Mouse (Mus musculus): ENCODE measurements around the gene Ksr2. TPM values are rescaled to one million over a fixed set of nuclear protein-coding genes. Genes with fewer than 3 reads are reported as not detected.

The Ksr2 gene
- polyA plus RNA-seq, 1 experiment from 2014 or later: 0.07 TPM

- H3K9ac ChIP-seq: no peak overlapping the region
- ATAC-seq (ENCODE audit: extremely low read depth, insufficient number of reproducible peaks, low FRiP score, low TSS enrichment): no peak
- H3K4me3 ChIP-seq: no peak overlapping the region
- no peaks in the 10 kb centered on the region for H3K36me3 ChIP-seq
- no peak overlapping the region for H3K27ac ChIP-seq (replicated peaks)
- H3K27me3 ChIP-seq (replicated peaks): no peaks in the 10 kb centered on the region
- H3K9me3 ChIP-seq: no peaks in the 10 kb centered on the region
- no peak overlapping the region for H3K4me2 ChIP-seq
- 75% methylated on average over 14 of the region's 14 CpGs for WGBS
- H3K4me1 ChIP-seq: no peaks in the 10 kb centered on the region
Measured at GRCm38 (mm10) chr5:117572428-117572827, 158.6 kb downstream of the Ksr2 start.

DNA sequence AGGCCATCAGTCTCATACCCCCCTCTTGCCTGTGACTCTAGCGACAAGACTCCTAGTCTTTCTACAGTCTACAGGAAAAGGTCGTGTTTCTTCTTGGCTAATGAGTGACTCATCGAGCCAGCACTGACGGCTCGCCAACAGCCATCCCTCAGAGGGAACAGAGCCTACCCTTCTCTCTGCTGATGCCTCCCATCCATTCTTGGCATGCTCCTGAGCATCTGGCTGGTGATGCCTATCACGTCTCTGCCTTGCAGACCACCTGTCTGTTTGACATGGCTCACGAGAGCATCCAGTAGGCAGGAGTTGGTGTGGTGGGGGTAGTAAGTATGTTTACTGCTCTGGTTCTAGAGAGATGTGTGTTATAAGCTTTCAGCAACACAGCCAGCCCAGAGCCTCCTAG, 161.1 kb downstream of the Ksr2 start:
- Histone ChIP-seq H3K36me3 (no peaks in the 10 kb centered on the region), H3K4me2 (no peak overlapping the region), H3K4me1 (no peaks in the 10 kb centered on the region), H3K27me3 (replicated peaks) (no peaks in the 10 kb centered on the region), H3K9ac (no peak overlapping the region), H3K27ac (replicated peaks) (no peak overlapping the region), H3K9me3 (no peaks in the 10 kb centered on the region), H3K4me3 (no peak overlapping the region)
- no peak for ATAC-seq (ENCODE audit: extremely low read depth, insufficient number of reproducible peaks, low FRiP score, low TSS enrichment)
- WGBS: 59% methylated on average over 7 of the region's 7 CpGs

- no peak overlapping the region for H3K4me2 ChIP-seq
- H3K9ac ChIP-seq: no peak overlapping the region
- H3K4me1 ChIP-seq: no peaks in the 10 kb centered on the region
- no peak overlapping the region for H3K4me3 ChIP-seq
- 67% methylated on average over 5 of the region's 5 CpGs for WGBS
- H3K27ac ChIP-seq (replicated peaks): no peak overlapping the region
- no peaks in the 10 kb centered on the region for H3K27me3 ChIP-seq (replicated peaks)
- no peak for ATAC-seq (ENCODE audit: extremely low read depth, insufficient number of reproducible peaks, low FRiP score, low TSS enrichment)
- no peaks in the 10 kb centered on the region for H3K36me3 ChIP-seq
- no peaks in the 10 kb centered on the region for H3K9me3 ChIP-seq
Measured at GRCm38 (mm10) chr5:117577598-117577997, 163.8 kb downstream of the Ksr2 start.

DNA sequence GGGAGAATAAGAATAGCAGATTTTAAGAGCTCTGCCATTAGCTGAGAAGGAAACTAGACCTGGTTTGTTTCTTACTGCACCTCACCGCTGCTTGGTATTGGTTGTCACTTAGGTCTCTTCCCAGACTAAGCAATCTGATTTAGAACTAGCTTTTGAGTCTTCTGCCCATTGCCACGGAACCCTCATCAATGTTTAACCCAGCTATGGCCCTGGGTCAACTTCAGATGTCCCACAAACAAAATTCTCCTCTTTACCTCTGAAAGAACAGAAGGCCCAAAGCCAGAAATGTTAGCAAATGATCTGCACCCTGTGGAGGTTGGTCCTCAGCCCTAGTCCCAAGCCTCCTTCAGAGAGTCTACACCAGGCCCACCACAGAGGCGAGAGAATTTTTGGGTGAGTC, 167.9 kb downstream of the Ksr2 start:
- H3K4me1 ChIP-seq: no peaks in the 10 kb centered on the region
- H3K27ac ChIP-seq (replicated peaks): no peak overlapping the region
- H3K4me3 ChIP-seq: no peak overlapping the region
- WGBS: 73% methylated on average over 3 of the region's 3 CpGs
- 0 out of 2 replicates have a peak, but pooled peaks cover 6% of the 10 kb centered on the region for H3K27me3 ChIP-seq (replicated peaks)
- no peaks in the 10 kb centered on the region for H3K9me3 ChIP-seq
- H3K4me2 ChIP-seq: no peak overlapping the region
- H3K36me3 ChIP-seq: no peaks in the 10 kb centered on the region
- no peak overlapping the region for H3K9ac ChIP-seq
- no peak for ATAC-seq (ENCODE audit: extremely low read depth, insufficient number of reproducible peaks, low FRiP score, low TSS enrichment)

DNA sequence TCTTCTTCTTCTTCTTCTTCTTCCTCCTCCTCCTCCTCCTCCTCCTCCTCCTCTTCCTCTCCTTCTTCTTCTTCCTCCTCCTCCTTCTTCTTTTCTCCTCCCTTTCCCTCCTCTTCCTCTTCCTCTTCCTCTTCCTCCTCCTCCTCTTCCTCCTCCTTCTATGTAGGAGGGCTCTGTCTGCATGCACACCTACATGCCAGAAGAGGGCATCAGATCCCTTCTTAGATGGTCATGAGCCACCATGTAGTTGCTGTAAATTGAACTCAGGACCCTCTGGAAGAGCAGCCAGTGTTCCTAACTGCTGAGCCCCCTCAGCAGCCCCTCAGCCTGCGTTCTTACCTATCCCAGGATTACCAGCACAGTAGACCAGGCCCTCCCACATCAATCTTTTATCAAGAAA, 170.6 kb downstream of the Ksr2 start:
- Histone ChIP-seq H3K27ac (replicated peaks) (no peak overlapping the region), H3K4me1 (no peaks in the 10 kb centered on the region), H3K4me3 (no peak overlapping the region), H3K9ac (no peak overlapping the region), H3K4me2 (no peak overlapping the region), H3K36me3 (no peaks in the 10 kb centered on the region), H3K9me3 (no peaks in the 10 kb centered on the region), H3K27me3 (replicated peaks) (0 out of 2 replicates have a peak, but pooled peaks cover 6% of the 10 kb centered on the region)
- ATAC-seq (ENCODE audit: extremely low read depth, insufficient number of reproducible peaks, low FRiP score, low TSS enrichment): no peak
- WGBS: 33% methylated on average over 1 of the region's 1 CpGs

GRCm38 (mm10) chr5:117589266-117589665, 175.5 kb downstream of the Ksr2 start:
- ATAC-seq (ENCODE audit: extremely low read depth, insufficient number of reproducible peaks, low FRiP score, low TSS enrichment): no peak
- no peak overlapping the region for H3K4me3 ChIP-seq
- H3K27me3 ChIP-seq (replicated peaks): peaks cover 17% of the 10 kb centered on the region; the same call in 1 of the 2 replicates
- H3K36me3 ChIP-seq: no peaks in the 10 kb centered on the region
- H3K9me3 ChIP-seq: no peaks in the 10 kb centered on the region
- no peaks in the 10 kb centered on the region for H3K4me1 ChIP-seq
- 43% methylated on average over 6 of the region's 6 CpGs for WGBS
- no peak overlapping the region for H3K4me2 ChIP-seq
- H3K27ac ChIP-seq (replicated peaks): no peak overlapping the region
- H3K9ac ChIP-seq: no peak overlapping the region

DNA sequence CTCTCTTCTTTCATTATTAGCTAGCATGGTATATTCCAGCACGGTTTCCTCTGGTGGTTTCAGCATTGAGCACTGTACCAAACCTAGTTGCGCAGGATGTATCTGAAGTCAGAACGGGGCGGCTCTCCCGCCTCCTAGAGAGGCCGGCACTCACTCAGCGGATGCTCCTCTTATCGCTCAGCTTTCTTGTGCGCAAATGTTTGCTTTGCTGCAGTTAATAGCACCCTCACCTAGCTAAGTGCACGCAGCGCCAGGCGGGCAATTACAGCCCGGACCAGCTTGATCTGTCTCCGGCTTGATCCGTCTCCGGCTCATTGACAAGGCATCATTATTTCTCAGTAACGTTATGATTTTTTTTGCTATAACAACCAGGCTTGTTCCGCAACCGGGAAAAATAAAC, 179.5 kb downstream of the Ksr2 start:
- H3K27ac ChIP-seq (replicated peaks): no peak overlapping the region
- peaks cover 17% of the 10 kb centered on the region; the same call in 1 of the 2 replicates for H3K27me3 ChIP-seq (replicated peaks)
- WGBS: 43% methylated on average over 19 of the region's 19 CpGs
- H3K4me2 ChIP-seq: no peak overlapping the region
- ATAC-seq (ENCODE audit: extremely low read depth, insufficient number of reproducible peaks, low FRiP score, low TSS enrichment): no peak
- no peak overlapping the region for H3K4me3 ChIP-seq
- no peaks in the 10 kb centered on the region for H3K9me3 ChIP-seq
- H3K4me1 ChIP-seq: no peaks in the 10 kb centered on the region
- no peak overlapping the region for H3K9ac ChIP-seq
- H3K36me3 ChIP-seq: no peaks in the 10 kb centered on the region

DNA sequence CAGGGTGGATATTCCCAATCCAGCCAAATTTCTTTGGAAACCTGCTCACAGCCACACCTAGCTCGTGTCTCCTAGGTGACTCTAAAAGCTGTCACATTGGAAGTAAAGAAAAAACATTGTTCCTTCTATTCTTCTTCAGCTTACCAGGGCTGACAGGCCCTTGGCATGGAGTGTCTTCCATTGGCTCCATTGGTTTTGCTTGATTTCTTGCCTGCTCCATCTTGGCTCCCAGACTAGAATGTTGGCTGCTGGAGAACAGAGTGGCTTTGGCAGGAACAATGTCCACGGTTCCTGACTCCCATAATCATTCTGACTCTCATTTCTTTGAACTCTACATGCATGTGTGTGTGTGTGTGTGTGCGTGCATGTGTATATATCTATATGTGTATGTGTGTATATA, 183.0 kb downstream of the Ksr2 start:
- no peaks in the 10 kb centered on the region for H3K9me3 ChIP-seq
- H3K4me1 ChIP-seq: no peaks in the 10 kb centered on the region
- H3K27ac ChIP-seq (replicated peaks): no peak overlapping the region
- H3K9ac ChIP-seq: no peak overlapping the region
- no peaks in the 10 kb centered on the region for H3K36me3 ChIP-seq
- no peak for ATAC-seq (ENCODE audit: extremely low read depth, insufficient number of reproducible peaks, low FRiP score, low TSS enrichment)
- H3K4me2 ChIP-seq: no peak overlapping the region
- no peak overlapping the region for H3K4me3 ChIP-seq
- 80% methylated on average over 3 of the region's 3 CpGs for WGBS
- H3K27me3 ChIP-seq (replicated peaks): peaks cover 17% of the 10 kb centered on the region; the same call in 1 of the 2 replicates

DNA sequence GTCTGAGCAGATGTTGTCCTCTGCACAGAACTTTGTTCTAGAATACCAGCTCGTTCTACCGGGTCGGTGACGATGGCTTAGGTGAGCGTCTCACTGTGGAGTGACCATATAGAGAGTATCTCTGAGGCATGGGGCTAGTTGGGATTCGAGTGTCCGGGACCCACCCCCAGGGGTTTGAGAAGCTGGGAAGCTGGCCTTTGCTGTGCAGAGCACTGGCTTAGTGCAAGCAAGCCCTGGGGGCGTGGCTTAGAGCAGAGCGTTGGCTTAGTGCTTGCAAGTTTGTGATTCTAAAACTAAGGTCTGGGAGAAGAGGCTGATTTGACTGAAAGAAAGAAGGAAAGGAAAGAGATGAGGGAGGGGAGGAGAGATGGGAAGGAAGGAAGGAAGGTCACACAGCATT, 188.2 kb downstream of the Ksr2 start:
- ATAC-seq (ENCODE audit: extremely low read depth, insufficient number of reproducible peaks, low FRiP score, low TSS enrichment): no peak
- no peak overlapping the region for H3K4me2 ChIP-seq
- 59% methylated on average over 9 of the region's 9 CpGs for WGBS
- H3K4me1 ChIP-seq: peaks cover 14% of the 10 kb centered on the region; the same call in 1 of the 2 replicates
- no peak overlapping the region for H3K27ac ChIP-seq (replicated peaks)
- H3K27me3 ChIP-seq (replicated peaks): peaks cover 6% of the 10 kb centered on the region; the same call in 1 of the 2 replicates
- H3K9me3 ChIP-seq: no peaks in the 10 kb centered on the region
- no peak overlapping the region for H3K4me3 ChIP-seq
- H3K9ac ChIP-seq: no peak overlapping the region
- H3K36me3 ChIP-seq: no peaks in the 10 kb centered on the region

DNA sequence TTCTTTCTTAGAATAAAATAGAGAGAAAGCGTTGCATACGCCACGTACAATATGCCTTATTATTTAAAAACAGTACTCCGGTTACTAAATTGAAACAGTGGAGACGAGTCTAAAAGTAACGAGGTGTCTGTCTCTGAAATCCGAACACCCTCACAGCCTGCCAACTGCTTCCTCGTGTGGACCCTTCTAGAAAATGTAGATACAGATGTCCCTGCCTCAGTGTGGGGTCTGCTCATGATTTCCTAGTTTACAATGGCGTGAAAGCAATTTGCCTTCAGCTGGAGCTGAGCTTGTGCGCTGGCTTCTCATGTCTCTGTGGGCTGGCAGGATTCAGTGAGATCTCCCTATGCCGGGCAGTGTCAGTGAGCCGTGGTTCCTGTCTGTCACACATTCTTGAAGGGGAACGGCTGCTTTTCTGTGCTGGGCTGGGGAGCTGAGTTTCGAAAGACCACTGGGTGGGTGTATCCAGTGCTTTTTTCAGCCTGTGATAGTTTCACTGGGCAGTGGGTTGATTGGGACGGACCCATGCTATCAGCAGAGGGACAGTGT, 194.0 kb downstream of the Ksr2 start:
- Histone ChIP-seq H3K9me3 (no peaks in the 10 kb centered on the region), H3K4me1 (0 out of 2 replicates have a peak, but pooled peaks cover 8% of the 10 kb centered on the region), H3K9ac (no peak overlapping the region), H3K36me3 (no peaks in the 10 kb centered on the region), H3K27me3 (replicated peaks) (peaks cover 6% of the 10 kb centered on the region; the same call in 1 of the 2 replicates), H3K4me2 (no peak overlapping the region), H3K27ac (replicated peaks) (no peak overlapping the region), H3K4me3 (no peak overlapping the region)
- 51% methylated on average over 15 of the region's 15 CpGs for WGBS
- ATAC-seq (ENCODE audit: extremely low read depth, insufficient number of reproducible peaks, low FRiP score, low TSS enrichment): no peak

- H3K27ac ChIP-seq (replicated peaks): no peak overlapping the region
- no peaks in the 10 kb centered on the region for H3K27me3 ChIP-seq (replicated peaks)
- WGBS: 38% methylated on average over 5 of the region's 5 CpGs
- ATAC-seq (ENCODE audit: extremely low read depth, insufficient number of reproducible peaks, low FRiP score, low TSS enrichment): no peak
- H3K4me1 ChIP-seq: no peaks in the 10 kb centered on the region
- no peak overlapping the region for H3K4me3 ChIP-seq
- H3K9me3 ChIP-seq: no peaks in the 10 kb centered on the region
- H3K9ac ChIP-seq: no peak overlapping the region
- no peak overlapping the region for H3K4me2 ChIP-seq
- H3K36me3 ChIP-seq: no peaks in the 10 kb centered on the region
Measured at GRCm38 (mm10) chr5:117614331-117615024, 200.7 kb downstream of the Ksr2 start.

DNA sequence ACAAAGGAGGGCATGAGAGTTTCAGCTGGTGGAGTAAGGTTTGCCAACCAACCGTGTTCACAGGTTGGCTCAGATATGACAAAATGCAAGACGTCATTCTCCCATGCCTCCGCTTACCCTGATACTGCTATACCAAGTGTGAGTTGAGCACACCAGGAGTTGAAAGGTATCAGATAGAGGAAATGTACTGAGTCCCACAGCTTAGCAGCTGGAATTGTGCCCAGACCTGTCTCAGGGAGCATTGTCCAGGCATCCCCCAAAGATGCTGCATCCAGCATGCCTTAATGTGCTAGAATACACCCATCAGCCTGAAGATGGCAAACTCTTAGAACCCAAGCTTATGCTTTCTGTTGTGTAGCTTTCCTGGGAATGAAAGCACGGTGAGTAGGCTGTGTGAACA, 206.5 kb downstream of the Ksr2 start:
- H3K27me3 ChIP-seq (replicated peaks): no peaks in the 10 kb centered on the region
- ATAC-seq (ENCODE audit: extremely low read depth, insufficient number of reproducible peaks, low FRiP score, low TSS enrichment): no peak
- H3K9me3 ChIP-seq: no peaks in the 10 kb centered on the region
- peaks cover 9% of the 10 kb centered on the region for H3K4me1 ChIP-seq
- no peak overlapping the region for H3K9ac ChIP-seq
- H3K36me3 ChIP-seq: no peaks in the 10 kb centered on the region
- no peak overlapping the region for H3K27ac ChIP-seq (replicated peaks)
- no peak overlapping the region for H3K4me3 ChIP-seq
- 41% methylated on average over 4 of the region's 4 CpGs for WGBS
- H3K4me2 ChIP-seq: no peak overlapping the region
